Mouse (Mus musculus) heart, postnatal 25 days (tissue): ENCODE data around the gene St3gal4. TPM values are rescaled to one million over a fixed set of nuclear protein-coding genes. Genes with fewer than 3 reads are reported as not detected.

Experiments
- DNase-seq: peaks from one replicate; pipeline ENCODE4 v3.0.0; 2022; ENCODE audit warnings: low spot score
- intact Hi-C: fragments of 180-260 bp; cut with DNase I; formaldehyde crosslinking; loops from one replicate; pipeline ENCODE4 v1.15.1; 2025
- total RNA-seq, 2 experiments: library from RNA; stranded (reverse); gene quantifications; 2 replicates each; pipeline ENCODE4 v1.2.3; 2021

The St3gal4 gene
- total RNA-seq, 2 experiments from 2014 or later: 33.2 to 34.1 TPM

DNA sequence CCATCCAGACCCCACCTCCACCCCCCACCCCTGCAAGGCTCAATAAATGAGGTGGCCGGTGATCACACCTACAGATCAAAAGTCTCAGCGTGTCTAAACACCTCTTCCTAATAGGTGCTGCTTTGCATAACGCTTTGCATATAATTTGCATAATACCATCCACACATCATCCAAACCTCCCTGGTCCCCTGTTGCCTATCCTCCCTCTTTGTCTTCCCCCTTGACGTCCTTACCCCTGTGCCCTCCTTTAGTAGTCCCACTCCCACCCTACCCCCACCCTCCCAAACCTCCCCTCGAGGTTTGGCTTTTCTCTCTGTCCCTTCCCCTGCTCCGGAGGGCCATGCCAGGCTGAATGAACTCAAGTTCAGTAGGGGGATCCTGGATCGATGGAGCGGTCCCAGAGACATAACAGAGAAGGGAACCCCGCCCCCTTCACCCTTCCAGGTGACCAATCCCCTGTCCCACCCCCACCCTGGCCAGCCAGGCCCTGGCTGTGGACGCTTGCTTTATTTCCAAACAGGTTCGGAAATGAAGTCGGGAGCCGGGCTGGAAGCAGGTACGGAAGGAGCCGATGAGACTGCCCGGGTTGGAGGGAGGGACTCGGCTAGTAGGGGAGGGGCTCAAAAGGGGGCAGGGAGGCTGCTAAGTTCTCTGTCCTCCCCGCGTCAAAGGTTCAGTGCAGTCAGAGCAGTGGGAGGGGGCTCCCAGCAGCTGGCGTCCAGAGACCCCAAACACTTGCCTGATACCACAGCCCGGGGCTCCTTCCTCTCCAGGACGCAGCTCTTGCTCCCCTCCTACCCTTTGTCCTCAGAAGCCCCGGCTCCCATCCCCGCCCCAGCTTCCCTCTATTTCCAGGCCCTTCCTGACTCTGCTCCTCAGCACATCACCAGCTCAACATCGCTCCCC is 94.2 kb downstream of the St3gal4 start:
- intact Hi-C loops: loop anchor here (10.0 kb wide), 1 partner anchor 510 kb away; no protein-coding TSS in a partner anchor

DNA sequence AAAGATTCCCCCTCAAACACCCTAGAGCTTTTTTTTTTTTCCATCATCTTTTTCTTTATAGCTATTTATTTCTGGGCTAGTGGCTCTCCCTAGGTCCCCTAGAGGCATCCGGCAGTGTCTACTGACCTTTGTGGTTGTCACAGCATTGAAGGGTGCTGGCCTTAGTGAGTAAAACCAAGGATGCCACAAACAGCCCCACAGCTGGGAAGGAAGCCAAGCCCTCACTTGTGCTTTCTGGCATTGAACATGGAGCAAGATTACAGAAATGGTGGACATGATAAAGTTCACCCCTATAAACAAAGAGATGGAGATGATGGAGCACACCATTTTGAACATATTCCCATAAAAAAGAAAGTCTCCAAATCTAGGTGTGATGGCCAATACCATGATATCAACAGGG is 97.3 kb downstream of the St3gal4 start:
- DNase-seq: no peak
- intact Hi-C loops: loop anchor here (2.0 to 10.0 kb wide), 2 partner anchors 513 to 967 kb away; no protein-coding TSS in a partner anchor

More for the DNA sequence above, 94.2 kb downstream of the St3gal4 start:
- DNase-seq: no peak

DNA sequence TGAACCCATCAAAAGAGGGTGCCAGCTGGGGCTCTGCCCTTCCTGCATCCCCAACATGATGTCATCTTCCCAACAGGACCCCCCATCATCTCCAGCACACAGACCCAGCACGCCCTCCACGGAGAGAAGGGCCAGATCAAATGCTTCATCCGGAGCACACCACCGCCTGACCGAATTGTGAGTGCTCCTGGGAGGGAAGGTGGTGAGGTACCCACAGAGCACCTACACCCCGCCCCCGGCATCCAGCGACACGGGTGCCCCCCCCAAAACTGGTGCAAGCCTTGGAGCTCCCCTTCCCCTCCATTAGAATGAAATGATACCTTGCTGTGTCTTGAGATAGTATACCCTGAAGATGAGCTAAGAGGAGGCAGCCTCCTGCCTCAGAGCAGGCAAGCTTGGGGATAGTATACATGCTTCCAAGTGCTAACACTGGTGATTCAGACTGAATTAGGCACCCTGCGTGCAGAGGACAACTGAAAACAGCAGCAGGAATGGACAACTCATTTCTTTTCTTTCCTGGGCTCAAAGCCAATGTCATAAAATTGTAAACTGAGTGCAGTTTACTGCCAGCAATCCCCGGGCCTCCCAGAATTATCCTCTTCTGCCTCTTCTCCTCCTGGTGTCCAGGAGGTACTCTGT is 98.9 kb downstream of the St3gal4 start:
- intact Hi-C loops: loop anchor here (2.0 to 10.0 kb wide), 2 partner anchors 515 to 965 kb away; no protein-coding TSS in a partner anchor
- no peak for DNase-seq

DNA sequence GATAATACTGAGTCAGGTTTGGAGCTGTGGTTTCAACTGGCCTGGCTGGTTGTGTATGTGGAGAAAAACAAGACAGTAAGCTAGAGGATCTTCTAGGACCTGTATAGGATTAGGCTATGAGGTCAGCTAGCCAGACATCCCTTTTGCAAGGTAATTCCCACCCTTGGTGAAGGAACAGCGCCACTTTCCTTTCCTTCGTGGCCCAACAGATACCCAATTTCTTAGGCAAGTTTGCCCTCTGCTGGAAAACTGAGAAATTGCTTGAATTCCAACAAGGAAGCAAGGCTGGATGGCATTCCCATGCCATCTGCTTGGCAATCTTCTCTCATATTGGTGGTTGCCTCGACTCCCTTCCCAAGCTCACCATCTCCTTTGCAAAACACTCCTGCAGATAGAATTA is 99.7 kb downstream of the St3gal4 start:
- DNase-seq: no peak
- intact Hi-C loops: loop anchor here (1.0 to 10.0 kb wide), 4 partner anchors 159 to 521 kb away; no protein-coding TSS in a partner anchor

DNA sequence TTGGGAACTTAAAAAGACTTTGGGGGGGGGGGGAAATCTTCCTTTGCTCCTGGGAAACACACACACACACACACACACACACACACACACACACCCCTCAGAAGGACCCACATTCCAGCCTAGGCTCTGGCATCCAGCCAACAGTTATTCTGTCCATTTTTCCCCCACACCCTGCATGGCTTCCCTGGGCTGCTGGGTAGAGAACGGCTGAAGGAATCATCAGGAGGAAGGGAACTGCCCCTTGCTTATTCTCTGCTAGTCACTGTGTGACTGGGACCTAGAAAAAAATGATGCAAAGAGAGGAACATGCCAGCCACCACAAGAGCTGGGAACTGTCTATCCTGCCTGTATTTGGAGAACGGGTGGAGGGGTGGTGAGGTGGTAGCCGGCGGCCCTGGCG is 101.0 kb downstream of the St3gal4 start:
- no peak for DNase-seq
- intact Hi-C loops: loop anchor here (2.0 to 10.0 kb wide), 3 partner anchors 157 to 353 kb away; no protein-coding TSS in a partner anchor

DNA sequence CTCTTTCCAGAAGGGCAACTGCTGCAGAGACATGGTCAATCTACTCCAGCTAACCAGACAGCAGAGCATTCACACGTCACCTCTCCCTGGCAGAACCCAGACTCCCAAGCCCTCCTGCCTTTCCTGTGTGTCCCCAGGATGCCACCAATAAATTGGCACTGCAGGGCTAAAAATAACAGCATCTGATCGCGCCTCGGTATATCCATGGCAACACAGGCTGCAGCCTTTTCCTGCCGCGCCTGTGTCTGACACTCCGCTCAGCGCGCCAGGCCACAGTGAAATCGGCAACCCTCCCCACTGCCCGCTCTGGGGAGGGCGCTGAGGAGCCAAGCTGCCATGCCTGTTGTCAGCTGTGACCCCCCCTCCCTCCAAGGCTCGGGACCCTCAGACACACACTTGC is 101.5 kb downstream of the St3gal4 start:
- intact Hi-C loops: loop anchor here (1.0 to 10.0 kb wide), 3 partner anchors 32 to 353 kb away; no protein-coding TSS in a partner anchor
- no peak for DNase-seq

DNA sequence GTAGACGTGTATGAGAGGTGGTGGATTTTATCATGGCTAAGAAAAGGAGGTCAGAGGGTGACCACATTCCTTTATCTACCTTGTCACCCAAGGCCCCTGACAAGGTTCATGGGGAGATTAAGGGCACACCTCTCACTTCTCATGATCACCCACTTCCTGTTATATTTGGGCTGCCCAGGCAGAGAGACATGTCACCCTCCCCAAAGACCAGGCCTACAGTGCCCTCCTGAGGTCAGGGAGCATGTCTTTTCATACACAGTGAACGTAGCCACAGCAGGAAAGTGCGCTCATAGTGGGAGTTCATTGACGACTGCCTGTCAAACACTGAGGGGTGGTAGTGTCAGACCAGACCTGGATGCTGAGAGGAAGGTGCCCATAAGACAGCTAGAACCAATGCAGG is 102.3 kb downstream of the St3gal4 start:
- intact Hi-C loops: loop anchor here (1.0 to 10.0 kb wide), 3 partner anchors 31 to 352 kb away; no protein-coding TSS in a partner anchor
- no peak for DNase-seq

DNA sequence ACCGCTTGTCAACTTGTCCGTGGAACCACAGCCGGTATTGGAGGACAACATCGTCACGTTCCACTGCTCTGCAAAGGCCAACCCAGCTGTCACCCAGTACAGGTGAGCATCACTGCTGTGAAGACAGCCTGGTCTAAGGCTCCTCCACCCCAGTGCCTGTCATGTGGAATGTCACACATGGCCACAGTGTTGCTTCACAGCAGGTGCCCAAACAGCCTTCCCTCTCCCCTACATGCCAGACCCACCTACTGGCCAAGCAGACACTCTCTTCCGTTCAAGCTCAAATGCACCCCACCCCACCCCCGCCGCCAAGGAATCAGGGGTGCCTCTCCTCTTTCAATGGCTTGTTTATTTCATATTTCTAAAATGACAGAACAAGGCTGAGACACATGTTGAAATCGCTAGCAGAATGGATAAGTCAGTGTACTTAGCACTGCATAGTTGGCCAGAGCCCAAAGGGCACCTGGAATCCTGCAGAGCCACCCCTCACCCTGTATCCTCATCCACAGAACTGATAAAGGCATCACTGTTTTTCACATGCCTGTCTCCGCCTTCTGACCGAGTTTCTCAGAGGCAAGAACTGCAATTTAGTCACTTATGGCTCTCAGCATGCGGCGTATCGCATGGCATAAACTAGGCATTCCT is 111.2 kb downstream of the St3gal4 start:
- DNase-seq: no peak
- intact Hi-C loops: no loop called here

DNA sequence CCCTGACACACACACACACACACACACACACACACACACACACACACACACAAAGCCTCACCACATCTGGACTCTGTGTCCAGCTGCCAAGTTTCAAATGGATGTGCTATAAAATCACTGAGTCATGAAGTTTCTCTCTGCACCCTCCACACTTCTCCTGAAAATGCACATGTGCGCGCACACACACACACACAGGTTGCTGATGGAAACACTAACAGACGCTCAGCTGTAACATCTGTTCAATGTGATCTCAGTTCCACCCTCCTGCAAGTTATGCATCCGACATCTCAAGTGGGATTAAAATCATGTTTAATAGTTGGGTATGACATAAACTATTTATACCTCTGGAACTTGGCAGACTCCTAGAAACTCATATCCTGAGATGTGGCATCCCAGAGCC is 115.0 kb downstream of the St3gal4 start:
- intact Hi-C loops: no loop called here
- DNase-seq: no peak

DNA sequence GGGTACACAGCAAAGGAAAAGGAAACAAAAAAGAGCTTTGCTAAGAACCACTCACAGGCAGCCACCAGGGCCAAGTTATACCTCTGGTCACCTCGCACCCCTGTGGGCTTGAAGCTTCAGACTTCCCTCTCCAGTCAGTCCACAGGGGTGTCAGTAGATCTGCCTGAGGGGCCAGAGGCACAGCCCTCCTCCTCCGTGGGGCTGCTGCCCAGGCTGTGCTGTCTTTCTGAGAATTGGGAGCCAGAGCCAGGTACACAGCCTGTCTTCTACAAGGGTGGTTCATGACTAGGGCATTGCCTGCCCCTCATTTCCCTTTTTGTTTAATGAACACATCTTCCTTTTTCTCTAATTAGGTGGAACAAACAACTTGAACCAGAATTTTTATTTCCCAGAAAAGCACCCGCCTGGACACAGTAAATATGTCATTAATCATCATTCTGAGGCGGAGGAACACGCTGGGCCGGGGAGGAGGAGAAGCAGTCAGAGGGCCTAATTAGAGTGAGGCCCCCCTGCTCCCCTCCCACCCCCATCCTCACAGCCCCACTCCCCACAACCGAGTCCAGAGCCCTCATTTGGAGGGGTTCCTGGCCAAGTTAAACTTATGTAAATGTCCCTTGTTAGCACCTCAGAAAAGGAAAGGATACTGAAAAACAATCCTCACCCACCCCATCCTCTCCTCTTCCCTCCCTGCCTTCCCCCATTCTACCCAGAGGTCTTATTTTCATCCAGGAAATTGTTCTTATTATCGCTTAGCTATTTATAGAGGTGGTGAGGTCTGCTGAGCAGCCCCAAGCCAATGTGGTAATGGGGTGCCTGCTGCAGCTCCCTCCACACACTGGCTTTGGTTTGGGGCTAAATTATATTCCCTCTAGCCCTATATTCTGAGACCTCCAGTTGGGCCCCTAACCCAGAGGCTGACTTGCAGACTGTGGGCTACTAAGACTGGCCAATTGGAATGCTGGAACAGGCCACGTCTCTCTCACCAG is 120.9 kb downstream of the St3gal4 start:
- DNase-seq: no peak
- intact Hi-C loops: no loop called here

Other genes starting within 250 kb of the St3gal4 start
- 10 to 100 TPM; 15.6 to 15.8 TPM for gene Dcps, start 56.8 kb upstream of the St3gal4 start, total RNA-seq
- gene Srpr, start 80.9 kb upstream of the St3gal4 start, total RNA-seq: 100 to 1,000 TPM in 1 of 2 experiments, 10 to 100 TPM in 1; 87.9 to 100 TPM
- gene Tirap, start 81.0 kb upstream of the St3gal4 start, total RNA-seq: 1 to 10 TPM; 6.1 to 6.5 TPM
- 10 to 100 TPM; 94.3 to 94.4 TPM for gene Foxred1, start 91.8 kb upstream of the St3gal4 start, total RNA-seq
- gene Fam118b, start 148.5 kb upstream of the St3gal4 start, total RNA-seq: 10 to 100 TPM; 15.0 to 15.9 TPM
- gene Rpusd4, start 148.6 kb upstream of the St3gal4 start, total RNA-seq: 10 to 100 TPM; 11.5 to 13.0 TPM